Mouse (Mus musculus) heart, postnatal 0 days (tissue): ENCODE measurements around the gene Nfia. TPM values are rescaled to one million over a fixed set of nuclear protein-coding genes. Genes with fewer than 3 reads are reported as not detected.

ENCODE experiments used
- ATAC-seq: fragments of 200-750 bp; cut with Nextera tagmentation; 2 replicates; pipeline ENCODE4 v1.8.0; 2017; ENCODE audit warnings: low read depth, moderate number of reproducible peaks, moderate library complexity; ENCODE audit not compliant: insufficient read depth
- DNase-seq: peaks from one replicate; pipeline ENCODE4 v3.0.0-alpha.2; 2016; ENCODE audit warnings: low spot score
- H3K27ac ChIP-seq: fragments of 300-500 bp; sonication (generic); 2 replicates; pipeline ENCODE4 v1.5.1; 2014; ENCODE audit warnings: low read depth, mild to moderate bottlenecking
- H3K27me3 ChIP-seq: fragments of 300-500 bp; sonication (generic); 2 replicates; pipeline ENCODE4 v1.6.1; 2014; ENCODE audit warnings: low read length, mixed read lengths; ENCODE audit not compliant: control insufficient read depth, insufficient read depth
- H3K36me3 ChIP-seq: fragments of 300-500 bp; sonication (generic); replicated peaks from 2 replicates; pipeline ENCODE4 v1.6.1; 2014; ENCODE audit warnings: low read length, mixed read lengths; ENCODE audit not compliant: control insufficient read depth, insufficient read depth
- H3K4me1 ChIP-seq: fragments of 300-500 bp; sonication (generic); 2 replicates; pipeline ENCODE4 v1.6.1; 2014; ENCODE audit warnings: antibody characterized with exemption; ENCODE audit not compliant: control insufficient read depth, insufficient read depth
- H3K4me2 ChIP-seq: fragments of 300-500 bp; sonication (generic); 2 replicates; pipeline ENCODE4 v1.6.1; 2014; ENCODE audit warnings: low read depth, mild to moderate bottlenecking, low read length, moderate library complexity
- H3K4me3 ChIP-seq: fragments of 300-500 bp; sonication (generic); 2 replicates; pipeline ENCODE4 v1.5.1; 2014; ENCODE audit warnings: low read depth, low read length
- H3K9ac ChIP-seq: fragments of 300-500 bp; sonication (generic); replicated peaks from 2 replicates; pipeline ENCODE4 v1.6.1; 2014; ENCODE audit warnings: low read depth, low read length, mixed read lengths
- H3K9me3 ChIP-seq: fragments of 300-500 bp; sonication (generic); replicated peaks from 2 replicates; pipeline ENCODE4 v1.6.1; 2016; ENCODE audit warnings: low read length; ENCODE audit not compliant: control insufficient read depth
- CTCF ChIP-seq: IDR thresholded peaks from 2 replicates; pipeline ENCODE4 v1.5.1; 2016; ENCODE audit warnings: antibody characterized with exemption, control low read depth, low read depth
- EP300 ChIP-seq: IDR thresholded peaks from 2 replicates; pipeline ENCODE4 v1.6.1; 2016; ENCODE audit warnings: antibody characterized with exemption, low read depth
- WGBS: fragments of 180-500 bp; shearing (Covaris S2); extraction: QIAGEN DNeasy Blood & Tissue Kit; methylation state at CpG from one replicate; pipeline ENCODE4 v1.1.7; 2014; 5-methylcytosine and 5-hydroxymethylcytosine counted together
- polyA plus RNA-seq: library from polyadenylated mRNA; unstranded; fragments of >200 nt; fragmentation: Nextera tagmentation; extraction: Ambion mirVana; gene quantifications from 2 replicates; pipeline ENCODE4 v1.2.1, GENCODE M21; 2015
- total RNA-seq: library from RNA; depleted of rRNA; stranded (reverse); fragments of >200 nt; gene quantifications from 2 replicates; pipeline ENCODE4 v1.2.3, GENCODE M21; 2014; ENCODE audit warnings: low replicate concordance

Nfia gene
- total and polyA plus RNA-seq, 2 experiments from 2014 or later = 53.8 to 114 TPM

GRCm38 (mm10) chr4:97818498-97818897 lies 46.0 kb downstream of the Nfia start:
- Histone ChIP-seq H3K4me2 (peak overlapping the region; percentile 5), H3K36me3 (no peaks in the 10 kb centered on the region), H3K27me3 (no peaks in the 10 kb centered on the region), H3K9ac (no peak overlapping the region), H3K9me3 (no peaks in the 10 kb centered on the region), H3K4me3 (no peak overlapping the region), H3K27ac (peak overlapping the region; percentile 85), H3K4me1 (peaks cover 57% of the 10 kb centered on the region)
- 43% methylated on average over 3 of the region's 3 CpGs for WGBS
- TF ChIP-seq CTCF = no peak
- TF ChIP-seq EP300 = no peak
- no peak for ATAC-seq
- no peak for DNase-seq

GRCm38 (mm10) chr4:97819101-97819500 lies 46.6 kb downstream of the Nfia start:
- no peaks in the 10 kb centered on the region for H3K9me3 ChIP-seq
- peaks cover 58% of the 10 kb centered on the region for H3K4me1 ChIP-seq
- DNase-seq (no peak), ATAC-seq (no peak)
- no peak overlapping the region for H3K4me3 ChIP-seq
- H3K36me3 ChIP-seq = no peaks in the 10 kb centered on the region
- TF ChIP-seq CTCF (no peak), EP300 (no peak)
- H3K9ac ChIP-seq = no peak overlapping the region
- H3K27me3 ChIP-seq = no peaks in the 10 kb centered on the region
- peak overlapping the region; percentile 85 for H3K27ac ChIP-seq
- H3K4me2 ChIP-seq = no peak overlapping the region
- 78% methylated on average over 8 of the region's 8 CpGs for WGBS

GRCm38 (mm10) chr4:97820474-97821259 lies 48.1 kb downstream of the Nfia start:
- Histone ChIP-seq H3K9me3 (no peaks in the 10 kb centered on the region), H3K4me1 (peaks cover 57% of the 10 kb centered on the region), H3K27me3 (no peaks in the 10 kb centered on the region), H3K27ac (peak overlapping the region; percentile 47; the same call in 1 of the 2 replicates), H3K9ac (no peak overlapping the region), H3K4me3 (no peak overlapping the region), H3K36me3 (no peaks in the 10 kb centered on the region), H3K4me2 (no peak overlapping the region)
- ATAC-seq (no peak), DNase-seq (no peak)
- WGBS = 66% methylated on average over 4 of the region's 4 CpGs
- TF ChIP-seq CTCF (no peak), EP300 (no peak)

- H3K9ac ChIP-seq = no peak overlapping the region
- H3K9me3 ChIP-seq = no peaks in the 10 kb centered on the region
- H3K4me2 ChIP-seq = no peak overlapping the region
- no peaks in the 10 kb centered on the region for H3K36me3 ChIP-seq
- H3K27ac ChIP-seq = no peak overlapping the region
- H3K4me1 ChIP-seq = peaks cover 67% of the 10 kb centered on the region
- 71% methylated on average over 4 of the region's 4 CpGs for WGBS
- H3K4me3 ChIP-seq = no peak overlapping the region
- no peak for ATAC-seq
- no peaks in the 10 kb centered on the region for H3K27me3 ChIP-seq
- TF ChIP-seq EP300 = no peak
- TF ChIP-seq CTCF = no peak
- no peak for DNase-seq
Observed at GRCm38 (mm10) chr4:97821556-97822251, 49.2 kb downstream of the Nfia start.

GRCm38 (mm10) chr4:97823512-97823911 lies 51.0 kb downstream of the Nfia start:
- Histone ChIP-seq H3K4me2 (no peak overlapping the region), H3K4me1 (peaks cover 69% of the 10 kb centered on the region), H3K27me3 (no peaks in the 10 kb centered on the region), H3K9me3 (no peaks in the 10 kb centered on the region), H3K36me3 (no peaks in the 10 kb centered on the region), H3K4me3 (no peak overlapping the region), H3K27ac (peak overlapping the region; percentile 85), H3K9ac (no peak overlapping the region)
- WGBS = 61% methylated on average over 6 of the region's 6 CpGs
- TF ChIP-seq CTCF = no peak
- no peak for TF ChIP-seq EP300
- no peak for DNase-seq
- ATAC-seq = no peak
